Mouse (Mus musculus): Measurements from ENCODE around the gene Sema4d.
A peak's percentile ranks its signal among the peaks of the same experiment; 100 is the strongest.

Gene Sema4d

GRCm38 (mm10) chr13:51777048-51777737 is 16.4 kb downstream of the Sema4d start:
- no peak for DNase-seq

GRCm38 (mm10) chr13:51776160-51776737 is 17.3 kb downstream of the Sema4d start:
- DNase-seq = no peak

- DNase-seq = no peak
Measured at GRCm38 (mm10) chr13:51771802-51772206, 21.7 kb downstream of the Sema4d start.

GRCm38 (mm10) chr13:51770647-51771427 is 22.7 kb downstream of the Sema4d start:
- DNase-seq = no peak

GRCm38 (mm10) chr13:51767991-51768761 is 25.4 kb downstream of the Sema4d start:
- peak; percentile 71 to 87 for DNase-seq

GRCm38 (mm10) chr13:51767513-51767912 is 26.0 kb downstream of the Sema4d start:
- peak; percentile 51 to 75 for DNase-seq

GRCm38 (mm10) chr13:51766756-51767155 is 26.8 kb downstream of the Sema4d start:
- no peak for DNase-seq

GRCm38 (mm10) chr13:51765369-51765768 is 28.2 kb downstream of the Sema4d start:
- no peak for DNase-seq

GRCm38 (mm10) chr13:51763019-51763698 is 30.4 kb downstream of the Sema4d start:
- DNase-seq = peak; percentile 78 to 86

GRCm38 (mm10) chr13:51761186-51761813 is 32.2 kb downstream of the Sema4d start:
- no peak for DNase-seq

- DNase-seq = peak in 1 of 2 experiments; percentile 73
Measured at GRCm38 (mm10) chr13:51759256-51759987, 34.1 kb downstream of the Sema4d start.

- DNase-seq = no peak
Measured at GRCm38 (mm10) chr13:51758428-51758827, 35.1 kb downstream of the Sema4d start.

- DNase-seq = no peak
Measured at GRCm38 (mm10) chr13:51757099-51757498, 36.4 kb downstream of the Sema4d start.

GRCm38 (mm10) chr13:51756563-51756962 is 37.0 kb downstream of the Sema4d start:
- peak in 1 of 2 experiments; percentile 68 for DNase-seq

GRCm38 (mm10) chr13:51756019-51756418 is 37.5 kb downstream of the Sema4d start:
- no peak for DNase-seq

GRCm38 (mm10) chr13:51755584-51755983 is 38.0 kb downstream of the Sema4d start:
- DNase-seq = no peak

- DNase-seq = no peak
Measured at GRCm38 (mm10) chr13:51754559-51755126, 38.9 kb downstream of the Sema4d start.

GRCm38 (mm10) chr13:51753802-51754444 is 39.6 kb downstream of the Sema4d start:
- peak; percentile 68 to 84 for DNase-seq

GRCm38 (mm10) chr13:51753168-51753465 is 40.4 kb downstream of the Sema4d start:
- no peak for DNase-seq

Measured in thymus, adult 18-20 months (tissue).